Mouse (Mus musculus) inflammation-experienced regulatory T-cells, adult 16 weeks (primary cell): ENCODE measurements around the gene Rabl3. TPM values are rescaled to one million over a fixed set of nuclear protein-coding genes. Genes with fewer than 3 reads are reported as not detected.

ENCODE experiments used
- polyA plus RNA-seq: library from polyadenylated mRNA; unstranded; fragments of 100-300 nt; shearing (Covaris generic); gene quantifications from one replicate; pipeline ENCODE4 v1.2.1, GENCODE M21; 2017

The Rabl3 gene
- 16.7 TPM for polyA plus RNA-seq

DNA sequence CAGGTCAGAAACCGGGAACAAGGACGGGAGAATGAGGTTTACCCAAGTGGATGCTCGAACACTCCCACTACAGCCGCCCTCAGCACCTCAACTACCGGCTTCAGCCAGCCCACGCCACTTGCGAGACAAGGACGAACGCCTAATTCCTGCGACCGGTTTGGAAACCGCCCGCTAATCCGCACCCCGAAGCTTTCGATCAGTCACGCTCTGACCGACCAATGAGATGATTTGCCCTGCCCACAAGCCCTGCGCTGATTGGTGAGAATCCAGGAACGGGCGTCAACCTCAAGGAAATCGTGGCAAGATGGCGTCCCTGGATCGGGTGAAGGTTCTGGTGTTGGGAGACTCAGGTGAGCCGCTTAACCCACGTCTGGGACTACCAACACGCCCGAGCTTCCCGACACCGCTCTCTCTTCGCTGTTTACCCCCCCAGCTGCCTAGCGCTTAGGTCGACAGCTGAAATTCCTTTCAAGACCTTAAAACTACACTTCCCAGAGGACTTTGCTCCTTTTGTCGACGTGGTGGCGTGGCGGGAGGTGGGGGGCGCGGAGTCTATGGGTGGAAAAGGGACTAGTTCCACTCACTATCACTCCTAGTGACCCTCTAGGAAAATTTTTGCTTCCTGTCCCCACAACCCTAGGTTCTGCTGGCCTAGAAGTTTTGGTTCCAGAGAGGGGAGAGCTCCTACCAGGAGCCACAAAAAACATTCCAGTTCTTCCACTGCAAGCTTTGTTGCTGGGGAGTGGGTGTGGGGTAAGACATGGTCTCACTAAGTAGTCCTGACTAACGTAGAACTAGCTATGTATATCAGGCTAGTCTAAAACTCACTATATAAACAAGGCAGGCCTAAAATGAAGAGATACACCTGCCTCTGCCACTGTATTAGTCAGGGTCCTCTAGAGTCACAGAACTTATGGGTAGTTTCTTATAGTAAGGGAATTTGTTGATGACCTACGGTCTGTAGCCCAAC is at the start of gene Rabl3, which contains the start of gene Gtf2e1:
Rabl3 (plus strand) TSS at position 275 of the 970 bp plus-strand sequence.
Gtf2e1 (minus strand) TSS at position 179 of the 970 bp plus-strand sequence.

DNA sequence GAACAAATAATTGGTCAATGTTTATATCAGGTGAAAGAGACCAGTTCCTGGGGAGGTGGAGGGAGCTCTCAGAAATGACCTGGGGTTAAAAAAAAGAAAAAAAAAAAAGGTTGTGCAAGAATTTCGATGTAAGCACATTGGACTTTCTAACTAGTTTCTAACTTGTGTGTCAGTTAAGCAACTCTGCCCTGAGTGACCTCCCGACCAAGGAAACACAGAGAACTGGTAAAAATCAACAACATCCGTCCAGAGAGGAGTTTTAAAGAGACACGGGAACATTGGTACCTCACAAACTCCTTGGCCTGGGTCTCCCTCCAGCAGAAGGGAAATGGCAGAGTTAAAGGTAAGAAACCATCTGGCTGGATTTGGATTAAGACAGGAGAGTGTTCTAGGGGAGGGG is 40.3 kb downstream of the Rabl3 start, which contains the start of gene Hgd:
Hgd (plus strand) TSS at position 160 of the 400 bp plus-strand sequence.

Other genes with a start within 250 kb of the Rabl3 start
- gene Stxbp5l, start 154.9 kb upstream of the Rabl3 start, polyA plus RNA-seq, result not detected
- 30.6 TPM for gene Gtf2e1, start 96 bp upstream of the Rabl3 start, polyA plus RNA-seq
- 0.30 TPM for gene Hgd, start 40.3 kb downstream of the Rabl3 start, polyA plus RNA-seq
- 63.2 TPM for gene Ndufb4, start 114.6 kb downstream of the Rabl3 start, polyA plus RNA-seq
- 0.24 TPM for gene Fstl1, start 237.0 kb downstream of the Rabl3 start, polyA plus RNA-seq